Mouse (Mus musculus) T-helper 1 cell (primary cell): ENCODE data around the gene BC049352.

Source experiments
- in situ Hi-C: fragments of 300-600 bp; cut with MboI, MseI; formaldehyde crosslinking; loops from one replicate; pipeline ENCODE4 v1.15.1; 2025; ENCODE audit warnings: high pct_unique_total_duplicates

The BC049352 gene

GRCm38 (mm10) chr9:45291481-45292168 is 109.8 kb downstream of the BC049352 start:
- in situ Hi-C loops = loop anchor here (25.0 kb wide), 1 partner anchor 771 kb away; no protein-coding TSS in a partner anchor

- in situ Hi-C loops = loop anchor here (25.0 kb wide), 1 partner anchor 768 kb away; no protein-coding TSS in a partner anchor
Observed at GRCm38 (mm10) chr9:45294210-45295011, 112.6 kb downstream of the BC049352 start.

GRCm38 (mm10) chr9:45299231-45300006 is 117.6 kb downstream of the BC049352 start:
- in situ Hi-C loops = loop anchor here (5.0 to 25.0 kb wide), 3 partner anchors 77 to 763 kb away; no protein-coding TSS in a partner anchor
